Mouse (Mus musculus) spleen, adult 10 weeks (tissue): ENCODE measurements around the gene Arrb1. TPM values are rescaled to one million over a fixed set of nuclear protein-coding genes. Genes with fewer than 3 reads are reported as not detected.

Experiments
- polyA plus RNA-seq: library from polyadenylated mRNA; stranded (reverse); fragments of 350-450 nt; fragmentation: Illumina TruSeq; extraction: RNeasy Lipid Tissue Mini Kit (QIAGEN cat#74804); gene quantifications from one replicate; pipeline ENCODE4 v1.2.3, GENCODE M21; 2015; ENCODE audit warnings: low replicate concordance; ENCODE audit not compliant: insufficient read depth

Arrb1 gene
- polyA plus RNA-seq: 60.6 TPM

GRCm38 (mm10) chr7:99534901-99535735 lies at the start of gene Arrb1:
Gene Arrb1 (plus strand): TSS chr7:99535466.

GRCm38 (mm10) chr7:99626376-99627270 lies 91.4 kb downstream of the Arrb1 start, which contains the start of gene Tpbgl:
Gene Tpbgl (minus strand): TSS chr7:99627103.

Other genes with a start within 250 kb of the Arrb1 start
- 45.4 TPM for gene Serpinh1, start 182.2 kb upstream of the Arrb1 start, polyA plus RNA-seq
- gene Gdpd5, start 154.1 kb upstream of the Arrb1 start, polyA plus RNA-seq: 2.6 TPM
- gene Klhl35, start 69.5 kb upstream of the Arrb1 start, polyA plus RNA-seq: not detected
- 2,809 TPM for gene Rps3, start 51.7 kb upstream of the Arrb1 start, polyA plus RNA-seq
- 2.7 TPM for gene Tpbgl, start 91.6 kb downstream of the Arrb1 start, polyA plus RNA-seq
- gene Slco2b1, start 175.9 kb downstream of the Arrb1 start, polyA plus RNA-seq: 36.6 TPM
- not detected for gene Olfr520, start 194.8 kb downstream of the Arrb1 start, polyA plus RNA-seq
- gene Olfr521, start 228.0 kb downstream of the Arrb1 start, polyA plus RNA-seq: not detected